Mouse (Mus musculus): ENCODE measurements around the gene Rragd.
A peak's percentile ranks its signal among the peaks of the same experiment; 100 is the strongest.
"Not testable (repeated sequence)": the region's sequence is repeated elsewhere in the genome, so short reads cannot be mapped to it uniquely, and the experiment has no call there.

The Rragd gene

DNA sequence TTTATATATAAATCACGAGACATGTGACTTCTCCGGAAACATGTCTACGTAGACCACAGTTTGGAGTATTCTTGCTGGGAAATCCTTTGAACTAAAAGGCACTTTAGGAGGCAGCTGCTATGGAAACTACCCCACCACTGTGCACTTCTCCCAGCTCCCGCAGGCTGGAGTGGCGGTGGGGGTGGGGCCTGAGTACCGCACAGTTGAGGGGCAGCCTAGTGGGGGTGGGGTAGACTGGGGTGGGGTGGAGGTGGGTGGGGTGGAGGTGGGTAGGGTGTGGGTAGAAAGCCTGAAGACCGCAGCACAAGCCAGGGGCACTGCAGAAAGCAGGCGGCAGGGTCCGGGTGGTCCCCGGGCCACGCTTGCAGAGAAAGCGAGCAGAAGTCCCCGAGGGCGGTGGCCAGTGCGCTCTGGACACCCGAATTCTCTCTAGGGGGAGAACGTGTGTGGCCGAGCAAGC, at the start of gene Rragd:
Gene Rragd (plus strand): TSS at position 322 of the 460 bp plus-strand sequence.
- no peak for DNase-seq

DNA sequence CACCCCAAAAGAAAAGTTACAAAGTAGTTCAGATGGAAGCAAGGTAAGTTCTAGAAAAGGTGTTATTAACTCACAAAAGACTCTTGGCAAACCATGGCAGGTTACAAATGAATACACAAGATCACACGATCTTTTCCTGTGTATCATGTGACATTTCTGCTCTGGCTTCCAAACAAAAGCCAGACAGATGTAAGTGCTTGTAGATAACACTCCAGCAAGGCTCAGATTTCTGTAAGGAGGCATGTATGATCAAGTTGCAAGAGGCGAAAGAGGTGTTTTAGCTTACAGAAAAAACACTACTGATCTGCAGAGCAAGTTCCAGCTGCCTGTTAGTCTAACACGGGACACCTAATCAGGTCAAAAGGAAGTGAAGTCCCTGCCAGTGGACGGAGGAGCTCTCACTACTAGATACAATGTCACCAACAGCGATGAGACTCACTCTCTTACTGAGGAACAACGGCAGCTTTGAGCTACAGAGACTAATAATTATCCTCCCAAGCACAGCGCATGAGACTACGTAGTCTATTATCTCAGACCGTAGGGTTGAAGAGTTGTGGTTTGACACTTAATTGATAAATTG, 46.0 kb upstream of the Rragd start:
- no peak for DNase-seq

DNA sequence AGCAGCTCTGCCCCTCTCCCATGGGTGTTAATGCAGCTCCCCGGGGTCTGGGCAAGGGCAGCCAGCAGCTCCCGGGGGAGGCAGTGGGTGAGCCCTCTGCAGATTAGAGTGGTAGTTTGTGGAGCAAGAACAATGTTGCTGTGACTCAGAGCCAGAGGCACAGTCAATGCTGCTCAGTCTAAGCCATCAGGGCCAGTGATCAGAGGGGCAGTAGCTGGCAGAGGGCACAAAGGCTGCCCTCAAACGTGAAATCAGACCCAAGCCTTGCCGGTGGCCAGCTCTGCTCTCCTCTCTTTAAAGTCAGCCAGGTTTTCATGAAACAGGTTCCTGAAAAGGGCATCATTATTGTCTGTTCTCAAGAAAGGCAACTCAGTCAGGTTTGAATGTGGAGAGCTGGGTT, 43.3 kb upstream of the Rragd start:
- no peak for DNase-seq

DNA sequence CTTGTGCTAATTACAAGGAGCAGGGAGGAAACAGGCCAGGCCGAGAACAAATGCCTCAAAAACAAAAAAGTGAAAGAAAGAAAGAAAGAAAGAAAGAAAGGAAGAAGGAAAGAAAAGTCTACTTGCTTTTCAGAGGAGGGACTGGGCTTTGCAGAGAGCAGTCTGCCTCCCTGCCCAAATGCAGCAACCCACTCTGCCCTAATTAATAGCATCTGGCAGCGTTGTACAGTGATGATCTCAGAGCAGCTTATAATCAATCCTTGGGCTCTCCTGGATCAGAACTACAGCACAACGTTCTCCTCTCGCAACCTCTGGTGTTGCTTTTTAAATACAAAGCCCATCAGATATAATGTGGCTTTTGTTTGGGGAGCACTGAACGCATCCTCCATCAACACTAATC, 42.9 kb upstream of the Rragd start:
- no peak for DNase-seq

DNA sequence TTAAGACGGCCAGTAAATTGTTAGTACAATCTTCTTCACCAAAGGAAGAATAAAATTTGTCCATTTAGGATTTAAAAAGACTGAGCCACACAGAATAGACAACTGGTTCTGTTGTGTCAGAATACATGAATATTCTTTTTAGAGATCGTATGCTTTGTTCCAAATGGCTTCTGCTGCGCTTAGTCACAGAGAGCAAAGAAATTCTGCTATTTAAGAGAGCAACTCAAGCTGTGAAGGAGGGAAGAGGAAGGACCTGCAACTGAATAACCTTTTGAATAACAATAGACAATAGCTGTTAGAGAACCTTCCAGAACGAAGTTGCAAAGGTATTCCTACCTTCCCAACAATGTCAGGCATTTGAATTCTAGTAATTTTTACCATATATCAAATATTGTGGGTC, 41.9 kb upstream of the Rragd start:
- DNase-seq, result no peak

DNA sequence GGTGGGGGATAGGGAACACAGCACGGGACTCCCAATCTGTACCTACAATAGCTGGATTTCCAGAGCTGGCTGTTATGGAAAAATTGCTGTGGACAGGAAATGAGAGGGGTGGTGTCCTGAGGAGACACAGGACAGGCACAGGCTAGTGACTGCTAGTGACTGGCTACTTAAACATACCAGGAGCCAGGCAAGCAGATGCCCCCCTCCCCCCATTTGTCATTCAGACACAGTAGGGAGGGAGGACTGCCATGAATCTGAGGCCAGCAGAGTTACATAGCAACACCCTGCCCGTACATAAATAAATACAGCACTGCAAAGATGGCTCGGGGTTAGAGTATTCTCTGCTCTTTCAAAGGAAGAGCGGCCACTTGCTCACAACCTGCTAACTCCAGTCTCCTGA, 35.2 kb upstream of the Rragd start:
- DNase-seq, result no peak

DNA sequence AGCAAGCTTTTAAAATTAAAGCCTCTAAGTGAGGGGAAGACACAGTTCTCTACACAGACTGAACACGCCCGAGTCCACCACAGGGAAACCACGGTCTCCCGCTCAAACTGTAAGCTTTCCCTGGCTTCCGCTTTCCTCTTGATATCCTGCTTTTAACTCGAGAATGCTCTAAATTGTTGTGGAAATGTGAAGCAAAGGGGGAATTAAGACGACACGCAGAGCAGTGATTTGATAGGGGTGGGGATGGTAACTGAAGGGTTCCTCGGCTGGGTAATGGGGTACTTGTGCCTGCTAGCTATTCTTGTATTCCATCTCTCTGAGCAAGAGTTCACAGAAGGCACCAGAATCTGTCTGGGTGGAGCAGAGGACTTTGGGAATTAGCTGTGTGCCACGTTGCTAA, 34.1 kb upstream of the Rragd start:
- no peak for DNase-seq

DNA sequence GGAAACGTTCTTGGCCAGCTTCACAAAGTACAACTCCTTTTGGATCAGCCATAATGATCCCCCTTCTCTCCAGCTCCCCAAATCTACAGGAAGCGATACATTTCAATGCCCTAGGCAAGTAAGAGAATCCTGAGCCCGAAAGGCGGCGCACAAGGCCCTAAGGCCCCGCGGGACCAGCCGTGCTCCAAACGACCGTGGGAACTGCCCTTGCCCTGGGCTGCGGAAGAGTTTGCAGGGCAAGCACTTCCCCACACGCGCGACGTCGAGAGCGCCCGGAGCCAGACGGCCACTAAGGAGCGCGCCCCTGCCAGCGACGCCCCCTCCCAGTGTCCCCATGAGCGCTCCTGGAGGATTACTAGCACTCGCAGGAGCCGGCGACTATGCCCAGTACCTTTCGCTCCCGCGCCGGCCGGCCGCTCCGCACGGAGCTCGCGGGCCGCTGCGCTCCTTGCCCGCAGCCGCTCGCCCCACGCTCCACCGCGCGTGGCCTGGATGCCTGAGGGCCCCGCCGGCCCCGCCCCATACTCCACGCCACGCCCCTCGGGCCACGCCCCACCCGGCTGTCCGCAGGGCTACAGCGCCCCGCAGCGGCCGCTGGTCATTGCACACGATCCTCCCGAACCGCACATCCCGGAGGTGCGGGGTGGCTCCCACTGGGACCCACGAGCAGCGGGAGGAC, 32.3 kb upstream of the Rragd start, which contains the start of gene Ankrd6:
Gene Ankrd6 (minus strand): TSS at position 486 of the 679 bp plus-strand sequence.
- DNase-seq, result peak; percentile 84

DNA sequence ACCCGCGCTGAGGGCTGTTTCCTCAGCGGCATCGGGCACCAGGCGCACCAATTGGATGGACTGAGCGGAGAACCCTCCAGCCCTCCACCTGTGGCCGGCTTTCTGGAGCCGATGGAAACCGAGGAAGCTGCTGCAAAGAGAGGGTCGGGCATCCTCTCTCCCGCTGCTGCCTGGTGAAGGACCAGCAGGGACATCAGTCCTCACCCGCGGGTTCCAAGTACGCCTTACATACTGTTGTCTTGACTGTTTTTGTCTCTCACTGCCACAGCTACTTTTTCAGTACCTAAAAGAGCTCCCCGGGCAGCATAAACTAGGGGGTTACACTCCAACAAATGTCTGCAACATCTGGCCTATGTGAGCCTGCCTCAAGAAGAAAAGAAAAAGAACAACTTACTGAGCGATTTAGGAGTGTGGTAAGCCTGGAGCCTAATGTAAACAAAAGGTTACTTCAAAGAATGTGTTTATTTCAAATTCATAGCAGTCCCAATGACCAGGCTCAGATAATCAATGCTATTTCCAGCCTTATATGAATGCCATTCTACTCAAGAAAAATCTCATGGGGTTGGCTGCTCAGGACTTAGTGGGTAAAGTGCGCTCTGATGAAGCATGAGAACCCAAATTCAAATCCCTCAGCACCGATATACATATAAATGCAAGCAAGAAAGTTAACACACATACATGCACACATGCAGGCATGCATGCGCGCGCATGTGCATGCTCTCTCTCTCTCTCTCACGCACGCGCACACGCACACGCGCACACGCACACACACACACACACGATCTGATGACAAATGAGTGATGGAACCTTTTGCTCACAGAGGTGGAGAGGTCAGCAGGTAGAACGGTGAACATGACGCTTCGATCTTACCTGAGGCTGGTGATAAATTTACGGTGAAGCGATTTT, 31.5 kb upstream of the Rragd start:
- peak; percentile 4 for DNase-seq

DNA sequence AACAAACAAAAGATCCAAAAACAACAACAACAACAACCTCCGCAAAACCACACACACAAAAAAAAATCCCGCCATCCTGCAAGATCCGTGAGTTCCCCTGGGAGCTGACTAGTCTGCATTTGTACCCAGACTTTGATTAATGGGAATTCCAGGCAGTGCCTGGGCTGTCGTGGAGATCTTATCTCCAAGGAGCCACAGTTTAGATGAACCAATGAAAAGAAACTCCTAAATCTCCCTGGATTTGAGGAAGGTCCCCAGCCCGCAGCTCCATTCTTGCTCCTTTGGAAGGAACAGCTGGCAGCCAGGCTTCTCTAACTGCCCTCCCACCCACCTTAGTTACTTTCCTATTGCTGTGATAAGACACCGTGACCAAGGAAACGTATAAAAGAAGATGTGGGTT, 30.2 kb upstream of the Rragd start:
- no peak for DNase-seq

DNA sequence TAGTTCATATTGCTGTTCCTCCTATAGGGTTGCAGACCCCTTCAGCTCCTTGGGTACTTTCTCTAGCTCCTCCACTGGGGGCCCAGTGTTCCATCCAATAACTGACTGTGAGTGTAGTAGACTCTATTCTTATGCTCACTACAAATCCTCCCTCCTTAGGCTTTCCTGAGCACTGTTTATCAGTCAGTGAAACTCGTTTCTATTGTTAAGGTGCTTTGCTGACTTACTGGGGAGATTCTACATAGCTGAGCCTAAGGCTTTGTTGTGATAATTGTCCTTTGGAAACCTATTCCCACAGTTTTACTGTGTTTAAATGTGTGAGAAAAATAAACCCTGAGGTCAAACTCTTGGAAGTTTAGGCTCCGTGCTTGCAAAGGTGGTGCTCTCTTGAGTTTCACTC, 26.4 kb upstream of the Rragd start:
- no peak for DNase-seq

DNA sequence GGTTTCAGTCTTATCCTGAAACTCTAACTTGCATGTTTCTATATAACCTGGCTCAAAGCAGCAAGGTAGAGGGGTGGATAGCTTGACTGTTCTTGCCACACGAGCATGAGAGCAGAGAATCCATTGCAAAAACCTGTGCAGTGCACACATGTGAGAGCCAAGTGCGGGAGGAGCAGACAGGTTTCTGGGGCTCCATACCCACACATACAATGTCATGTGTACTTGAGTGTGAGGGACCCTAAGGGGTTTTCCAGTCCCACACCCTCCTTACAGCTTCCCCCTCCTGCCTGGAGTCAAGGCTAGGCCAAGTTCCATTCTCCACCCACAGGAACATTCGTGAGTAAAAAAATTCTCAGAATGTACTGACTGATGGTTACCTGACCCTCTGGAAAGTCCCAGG, 21.4 kb upstream of the Rragd start:
- no peak for DNase-seq

DNA sequence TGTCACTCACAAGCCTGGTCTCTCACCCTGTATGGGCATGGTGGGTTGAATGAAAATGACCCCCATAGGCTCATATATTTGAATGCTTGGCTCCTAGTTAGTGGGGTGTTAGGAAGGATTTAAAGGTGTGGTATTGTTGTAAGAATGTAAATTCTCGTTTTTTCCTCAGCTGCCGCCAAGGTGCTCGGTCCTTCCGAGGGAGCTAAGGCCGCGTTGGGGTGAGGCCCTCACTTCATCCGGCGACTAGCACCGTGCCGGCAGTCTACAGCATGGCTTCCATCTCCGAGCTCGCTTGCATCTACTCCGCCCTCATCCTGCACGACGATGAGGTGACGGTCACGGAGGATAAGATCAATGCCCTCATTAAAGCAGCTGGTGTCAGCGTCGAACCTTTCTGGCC, 18.2 kb upstream of the Rragd start:
- not testable (repeated sequence) for DNase-seq

DNA sequence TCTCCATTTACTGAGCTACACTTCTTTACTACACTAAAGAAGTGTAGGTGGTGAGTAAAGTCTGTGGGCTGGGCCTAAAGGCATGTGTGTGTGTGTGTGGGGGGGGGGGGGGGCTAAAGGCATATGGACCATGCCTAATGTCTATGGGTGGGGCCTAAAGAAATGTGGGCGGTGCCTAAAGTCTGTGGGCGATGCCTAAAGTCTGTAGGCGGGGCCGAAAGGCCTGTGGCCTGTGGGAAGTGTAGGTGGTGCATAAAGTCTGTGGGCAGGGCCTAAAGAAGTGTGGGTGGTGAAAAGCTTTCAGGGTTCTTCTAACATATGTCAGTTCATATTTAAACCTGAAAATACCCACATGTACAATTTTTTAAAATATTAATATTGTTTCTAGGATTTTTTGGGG, 5.5 kb upstream of the Rragd start:
- DNase-seq, result no peak

DNA sequence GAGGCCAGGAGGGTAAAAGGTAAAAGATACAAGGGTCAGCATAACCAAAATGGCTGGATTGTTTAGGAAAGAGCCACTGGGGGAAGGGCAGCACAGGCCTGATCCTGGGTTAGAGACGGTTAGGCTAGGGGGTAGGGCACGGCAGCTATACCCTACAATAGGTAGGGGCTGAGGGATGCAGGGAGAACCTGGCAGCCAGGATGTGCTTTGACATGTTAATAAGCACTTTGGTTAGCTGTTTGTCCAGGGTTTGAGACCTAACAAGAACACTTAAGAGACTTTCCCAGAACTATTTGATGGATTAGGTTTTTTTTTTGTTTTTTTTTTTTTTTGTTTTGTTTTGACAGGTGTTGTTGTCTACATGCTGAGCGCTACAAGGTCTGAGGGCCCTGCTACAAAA, 2.8 kb upstream of the Rragd start:
- no peak for DNase-seq

DNA sequence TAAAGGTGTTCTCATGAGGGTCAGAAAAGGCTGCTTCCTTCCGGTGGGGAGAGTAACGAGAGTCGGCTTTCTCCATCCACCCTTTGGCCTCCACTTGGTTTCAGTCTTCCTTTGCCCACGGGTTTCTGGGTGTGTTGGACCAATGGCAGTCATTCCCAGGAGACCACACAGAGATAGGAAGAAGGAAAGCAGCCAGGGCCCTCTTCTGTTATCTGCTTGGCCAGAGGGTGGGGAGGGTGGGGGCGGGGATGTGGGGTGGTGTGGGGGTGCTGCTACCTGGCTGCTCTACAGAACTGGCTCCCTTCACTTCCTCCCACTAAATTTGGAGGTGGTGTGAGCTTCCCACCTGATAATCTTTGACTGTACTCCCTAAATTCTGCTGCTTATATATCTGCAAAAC, 1.2 kb upstream of the Rragd start:
- no peak for DNase-seq

DNA sequence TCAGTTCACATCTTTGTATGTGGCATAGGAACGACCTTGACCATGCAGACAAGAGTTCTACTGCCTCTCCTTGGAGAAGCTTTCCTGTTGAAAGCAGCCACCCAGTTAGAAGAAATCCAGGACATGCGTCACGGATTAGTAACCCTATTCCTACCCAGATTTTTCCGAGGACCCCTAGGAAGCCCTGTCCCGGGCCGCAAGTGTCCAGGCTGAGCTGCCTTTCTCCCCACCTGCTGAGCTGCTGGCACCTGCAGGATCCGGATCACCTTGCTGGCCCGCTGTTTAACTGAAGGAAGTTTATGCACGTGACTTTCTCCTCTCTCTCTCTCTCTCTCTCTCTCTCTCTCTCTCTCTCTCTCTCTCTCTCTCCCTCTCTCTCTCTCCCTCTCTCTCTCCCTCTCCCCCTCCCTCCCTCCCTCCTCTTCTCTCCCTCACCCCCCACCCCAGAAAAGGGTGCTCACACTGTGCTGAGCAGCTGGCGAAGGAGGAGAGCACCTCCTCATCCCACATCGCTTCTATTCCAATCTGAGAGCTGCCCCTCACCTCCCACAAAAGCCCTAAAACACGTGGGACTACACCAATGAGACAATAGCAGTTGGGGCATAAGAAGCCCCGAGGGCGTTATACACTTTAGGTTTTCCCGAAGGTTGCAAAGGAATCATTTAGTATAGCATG, 659 bp upstream of the Rragd start:
- DNase-seq, result peak; percentile 34

DNA sequence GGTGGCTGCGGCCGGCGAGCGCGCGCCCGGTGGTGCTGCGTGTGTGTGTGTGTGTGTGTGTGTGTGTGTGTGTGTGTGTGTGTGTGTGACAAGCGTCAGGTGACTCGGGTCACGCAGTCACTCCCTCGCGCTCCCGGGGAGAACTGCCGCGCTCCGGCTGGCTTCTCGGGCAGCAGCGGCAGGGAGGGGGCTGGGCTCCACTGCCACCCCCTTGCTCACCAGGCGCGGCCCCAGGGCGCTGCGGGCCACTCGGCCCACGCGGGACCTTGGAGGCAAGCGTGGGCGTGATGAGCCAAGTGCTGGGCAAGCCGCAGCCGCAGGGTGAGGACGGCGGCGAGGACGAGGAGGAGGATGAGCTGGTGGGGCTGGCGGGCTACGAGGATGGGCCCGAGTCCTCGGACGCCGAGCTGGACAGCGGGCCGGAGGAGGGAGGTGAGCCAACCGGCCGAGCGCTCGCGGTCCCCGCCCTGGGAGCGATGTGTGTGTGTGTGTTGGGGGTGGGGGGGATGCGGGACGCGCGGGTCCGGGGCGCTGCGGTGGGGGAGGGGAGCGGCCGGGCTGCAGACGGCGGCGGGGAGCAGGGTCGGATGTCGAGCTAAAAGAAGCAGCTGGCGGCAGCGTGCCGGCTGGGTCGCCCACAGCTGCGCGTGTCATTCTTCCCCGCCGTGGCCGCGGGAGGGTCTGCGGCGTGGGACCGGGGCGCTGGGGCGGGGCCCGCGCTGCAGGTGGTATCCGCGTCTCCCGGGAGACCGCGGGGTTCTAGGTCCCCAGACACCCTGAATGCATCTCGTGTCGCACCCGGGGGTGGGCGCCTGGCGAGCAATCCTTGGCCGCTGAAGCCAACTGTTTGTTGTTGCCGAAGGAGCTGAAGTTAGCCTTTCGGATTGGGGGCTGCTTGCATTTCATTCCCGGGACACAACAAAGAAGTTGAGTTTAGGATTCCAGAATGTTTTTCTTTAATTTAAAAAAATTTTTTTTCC, 629 bp downstream of the Rragd start:
- peak; percentile 76 for DNase-seq

DNA sequence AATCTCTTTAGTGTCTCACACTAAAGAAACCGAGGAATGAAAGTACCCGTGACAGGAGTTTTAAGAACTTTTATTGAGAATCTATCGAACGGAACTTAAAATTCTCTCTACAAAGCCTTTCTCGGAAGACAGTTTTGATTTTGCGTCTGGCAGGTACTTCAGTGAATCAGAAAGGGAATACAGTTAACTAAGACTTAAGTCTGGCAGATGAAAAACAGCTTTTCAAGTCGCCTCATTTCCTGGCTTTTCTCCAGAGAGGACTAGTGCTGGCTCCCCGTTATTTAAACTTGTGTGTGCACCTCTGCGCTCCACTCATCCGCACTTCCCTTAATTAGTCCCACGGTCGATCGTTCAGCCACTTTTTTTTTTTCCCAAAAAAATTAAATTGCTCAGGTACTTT, 1.4 kb downstream of the Rragd start:
- peak; percentile 32 for DNase-seq

DNA sequence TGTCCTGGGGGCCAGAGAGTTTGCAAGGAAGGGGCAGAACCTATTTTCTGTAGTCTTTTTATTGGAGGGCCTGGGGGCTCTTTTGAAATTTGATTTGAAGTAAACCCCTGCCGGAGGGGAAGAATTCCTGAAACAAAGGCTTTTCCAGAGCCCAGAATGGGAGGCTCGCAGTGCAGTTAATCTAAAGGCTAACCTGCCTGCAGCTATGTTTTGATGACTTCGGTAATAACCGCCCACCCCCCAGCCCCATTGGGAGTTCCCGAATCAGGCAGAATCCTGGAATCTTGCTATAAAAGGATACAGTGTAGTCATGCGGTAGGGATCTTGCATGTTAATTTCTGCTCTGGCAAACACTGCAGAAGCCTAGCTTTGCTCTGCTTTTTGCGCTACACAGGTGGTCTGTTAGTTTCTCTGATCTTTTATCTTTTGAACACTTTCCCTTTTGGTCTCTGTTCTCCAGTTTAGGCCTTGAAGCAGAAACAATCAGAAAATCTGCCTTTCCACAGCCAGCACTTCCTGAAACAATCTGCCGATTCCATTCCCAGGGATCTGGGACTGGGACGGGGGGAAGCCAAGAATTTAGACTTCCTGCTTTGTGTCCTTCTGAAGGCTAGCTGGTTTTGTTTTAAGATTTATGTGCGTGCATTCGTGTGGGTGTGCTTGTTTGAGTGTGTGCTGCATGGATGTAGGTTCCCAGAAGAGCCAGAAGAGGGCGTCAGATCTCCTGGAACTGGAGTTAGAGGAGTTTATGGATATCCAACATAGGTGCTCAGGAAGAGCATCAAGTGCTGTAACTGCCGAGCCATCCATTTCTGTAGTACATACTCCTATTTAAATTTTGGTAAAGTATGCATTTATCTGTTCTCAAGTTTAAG, 2.2 kb downstream of the Rragd start:
- DNase-seq, result no peak

DNA sequence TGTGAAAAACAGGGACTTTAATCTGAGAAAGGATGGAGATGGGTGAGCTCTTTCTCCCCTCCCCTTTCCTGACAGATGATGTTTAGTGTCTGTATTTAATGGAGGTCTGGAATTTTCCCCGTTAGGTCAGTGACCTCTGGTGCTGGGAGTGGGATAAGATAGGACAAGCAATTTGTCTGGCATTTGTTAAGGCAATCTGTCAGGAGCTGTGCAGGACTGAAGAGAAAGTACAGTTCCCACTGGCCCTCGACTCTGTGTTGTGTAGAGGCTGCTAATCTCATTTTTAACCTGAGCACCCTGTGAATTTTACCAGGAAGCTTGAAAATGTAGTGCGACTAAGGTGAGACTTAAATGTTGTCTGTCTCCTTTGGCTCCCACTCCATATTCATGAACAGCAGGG, 2.8 kb downstream of the Rragd start:
- DNase-seq, result peak; percentile 13
